Mouse (Mus musculus) embryo, embryonic 11.5 days (tissue): Measurements from ENCODE around the gene Cpsf4l.
A peak's percentile ranks its signal among the peaks of the same experiment; 100 is the strongest.
"Not testable (repeated sequence)": the region's sequence is repeated elsewhere in the genome, so short reads cannot be mapped to it uniquely, and the experiment has no call there.

Experiments used
- DNase-seq: peaks from one replicate; pipeline ENCODE4 v3.0.0-alpha.2; 2012; ENCODE audit warnings: low read depth, low spot score

Cpsf4l gene

DNA sequence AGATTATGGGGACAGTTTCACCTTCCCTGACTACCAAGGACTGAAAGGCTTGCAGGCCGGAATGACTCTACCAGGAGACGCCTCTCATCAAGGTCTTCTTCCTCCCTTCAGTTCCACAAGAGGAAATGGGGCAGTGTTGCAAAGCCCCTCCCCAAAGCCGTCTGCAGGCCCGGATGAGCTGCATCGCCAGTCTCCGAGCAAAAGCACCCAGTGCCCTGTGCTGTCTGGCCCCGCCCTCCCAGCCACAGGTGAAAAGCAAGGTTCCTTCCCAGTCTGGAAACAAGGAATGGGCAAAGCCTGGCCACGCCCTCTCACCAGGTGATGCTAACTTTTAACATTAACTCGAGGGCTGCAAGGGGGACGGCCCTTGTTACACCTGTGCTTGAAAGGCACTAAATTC is 43.2 kb downstream of the Cpsf4l start:
- DNase-seq: no peak

DNA sequence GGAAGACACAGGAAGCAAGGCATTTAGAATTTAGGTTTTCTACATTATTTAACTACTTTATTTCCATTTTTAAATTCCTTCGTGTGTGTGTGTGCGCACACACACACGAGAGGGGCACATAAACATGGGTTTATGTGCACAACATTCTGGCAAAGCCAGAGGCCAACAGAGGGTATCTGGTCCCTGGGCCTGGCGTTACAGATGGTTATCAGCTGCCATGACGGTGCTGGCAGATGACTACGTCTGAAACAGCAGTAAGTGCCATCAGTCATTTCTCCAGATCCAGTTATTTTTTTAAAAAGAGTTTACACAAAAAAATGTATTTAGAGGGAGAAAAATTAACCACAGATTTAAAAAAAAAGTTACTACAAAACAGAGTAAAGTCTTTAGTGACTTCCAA is 43.6 kb downstream of the Cpsf4l start:
- DNase-seq: no peak

GRCm38 (mm10) chr11:113664279-113664678 is 45.5 kb downstream of the Cpsf4l start:
- DNase-seq: no peak

DNA sequence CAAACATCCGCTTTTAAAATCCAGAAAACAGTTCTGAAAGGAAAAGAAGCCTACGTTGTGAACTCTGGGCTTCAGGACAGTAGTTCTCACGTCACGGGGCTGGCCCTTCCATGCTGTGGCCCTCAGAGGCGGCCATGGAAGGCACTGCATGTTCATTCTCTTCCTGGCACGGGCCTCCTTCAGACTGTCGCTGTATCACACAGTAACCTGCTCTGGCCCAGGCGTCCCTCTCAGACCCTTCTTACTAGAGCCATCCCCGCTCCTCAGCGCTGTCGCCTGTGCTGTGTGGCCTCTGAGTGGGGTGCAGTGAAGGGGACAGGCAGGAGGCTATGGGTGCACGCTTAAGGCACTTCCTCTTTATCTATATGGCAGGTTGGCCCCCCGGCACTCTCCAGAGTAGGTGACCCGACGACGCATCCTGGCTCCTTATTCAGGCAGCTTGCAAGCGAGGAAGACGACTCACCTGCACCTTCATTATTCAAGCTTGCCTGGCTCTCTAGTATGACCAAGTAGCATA is 47.9 kb downstream of the Cpsf4l start:
- no peak for DNase-seq

- no peak for DNase-seq
Measured at GRCm38 (mm10) chr11:113660940-113661339, 48.9 kb downstream of the Cpsf4l start.

DNA sequence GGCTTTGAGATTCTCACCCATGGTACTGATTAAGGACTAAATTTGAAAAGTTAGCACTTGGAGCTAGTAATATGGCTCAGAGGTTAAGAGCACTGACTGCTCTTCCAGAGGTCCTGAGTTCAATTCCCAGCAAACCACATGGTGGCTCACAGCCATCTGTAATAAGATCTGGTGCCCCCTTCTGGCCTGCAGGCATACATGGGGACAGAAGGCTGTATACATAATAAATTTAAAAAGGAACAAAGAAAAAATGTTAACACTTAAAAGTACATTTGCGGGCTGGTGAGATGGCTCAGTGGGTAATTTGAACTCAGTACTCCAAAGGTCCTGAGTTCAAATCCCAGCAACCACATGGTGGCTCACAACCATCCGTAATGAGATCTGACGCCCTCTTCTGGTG is 49.6 kb downstream of the Cpsf4l start:
- DNase-seq: not testable (repeated sequence)

DNA sequence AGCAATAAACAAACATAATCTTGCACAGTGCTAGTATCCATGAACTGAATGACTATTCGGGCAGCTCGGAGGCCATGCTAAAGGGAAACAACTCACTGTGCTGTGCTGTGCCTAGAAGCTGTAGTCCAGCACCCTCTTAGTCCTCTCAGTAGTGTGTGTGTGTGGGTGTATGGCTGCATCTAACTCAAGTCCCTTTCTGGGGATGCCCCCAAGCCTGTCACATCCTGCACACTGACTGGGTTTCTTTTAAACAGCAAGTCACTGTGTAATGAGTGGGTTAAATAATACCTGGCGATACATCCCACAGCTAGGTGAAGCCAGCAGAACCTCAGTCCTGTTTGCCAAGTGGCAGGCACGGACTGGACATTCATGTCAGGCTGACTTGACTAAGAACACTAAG is 51.1 kb downstream of the Cpsf4l start:
- DNase-seq: no peak

DNA sequence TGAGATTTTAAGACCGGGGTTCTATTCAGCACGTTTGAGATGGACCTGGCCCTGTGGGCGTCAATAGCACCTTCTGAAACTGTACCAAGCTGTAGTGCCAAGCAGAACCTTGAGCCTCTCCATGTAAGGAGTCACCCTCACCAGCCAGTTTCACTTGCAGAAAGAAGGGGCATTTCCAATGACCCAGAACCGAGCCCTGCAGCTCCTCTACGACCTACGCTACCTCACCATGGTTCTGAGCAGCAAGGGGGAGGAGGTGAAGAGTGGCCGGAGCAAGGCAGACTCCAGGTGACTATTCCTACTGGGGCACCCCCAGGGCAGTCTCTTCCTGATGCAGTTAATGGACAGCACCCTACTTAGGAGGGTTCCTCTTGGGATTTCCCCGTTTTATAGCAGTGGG is 51.5 kb downstream of the Cpsf4l start:
- no peak for DNase-seq

DNA sequence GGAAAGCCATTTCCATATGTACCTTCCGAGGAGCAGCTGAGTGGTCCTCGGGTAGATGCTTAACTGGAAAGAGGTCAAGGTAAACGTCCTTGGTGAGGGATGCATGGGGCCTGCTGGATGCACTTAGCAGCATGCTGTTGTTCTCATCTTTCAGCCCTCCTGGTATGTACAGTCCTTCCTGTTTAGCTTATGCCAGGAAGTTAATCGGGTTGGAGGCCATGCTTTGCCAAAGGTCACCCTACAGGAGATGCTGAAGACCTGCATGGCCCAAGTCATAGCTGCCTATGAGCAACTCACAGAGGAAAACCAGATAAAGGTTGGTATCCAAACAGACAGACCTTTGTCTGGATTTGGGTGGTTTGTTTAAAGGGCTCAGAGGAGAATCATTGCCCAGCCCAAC is 52.6 kb downstream of the Cpsf4l start:
- no peak for DNase-seq

- DNase-seq: no peak
Measured at GRCm38 (mm10) chr11:113656511-113656932, 53.3 kb downstream of the Cpsf4l start.

DNA sequence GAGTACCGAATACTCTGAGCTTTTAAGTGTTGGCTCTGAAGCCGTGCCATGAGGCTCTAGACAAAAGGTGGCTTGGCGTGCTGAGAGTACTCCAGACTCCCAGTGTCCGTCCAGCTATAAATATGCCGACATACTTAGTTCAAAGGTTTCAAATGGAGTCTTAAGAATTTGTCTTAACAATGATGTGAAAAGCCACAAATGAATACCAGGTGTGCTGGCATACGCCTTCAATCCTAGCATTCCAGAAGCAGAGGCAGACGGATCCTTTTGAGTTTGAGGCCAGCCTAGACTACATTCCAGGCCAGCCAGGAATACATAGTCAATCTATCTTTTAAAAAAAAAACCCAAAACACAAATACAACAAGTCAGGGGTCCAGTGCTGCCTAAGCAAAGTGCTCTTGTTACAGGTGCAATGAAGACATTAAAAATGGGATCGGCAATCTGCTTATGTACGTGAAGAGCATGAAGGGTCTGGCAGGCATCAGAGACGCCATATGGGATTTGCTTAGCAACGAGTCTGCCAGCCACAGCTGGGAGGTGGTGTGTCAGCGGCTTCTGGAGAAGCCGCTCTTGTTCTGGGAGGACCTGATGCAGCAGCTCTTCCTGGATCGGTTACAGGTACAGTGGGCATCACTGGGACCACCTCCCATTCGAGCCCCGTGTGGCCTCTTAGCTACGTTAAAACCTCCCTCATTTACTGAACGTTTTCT is 55.1 kb downstream of the Cpsf4l start:
- DNase-seq: no peak

GRCm38 (mm10) chr11:113654105-113654504 is 55.7 kb downstream of the Cpsf4l start:
- no peak for DNase-seq

GRCm38 (mm10) chr11:113652516-113652915 is 57.3 kb downstream of the Cpsf4l start:
- DNase-seq: no peak

- DNase-seq: no peak
Measured at GRCm38 (mm10) chr11:113651907-113652273, 57.9 kb downstream of the Cpsf4l start.

DNA sequence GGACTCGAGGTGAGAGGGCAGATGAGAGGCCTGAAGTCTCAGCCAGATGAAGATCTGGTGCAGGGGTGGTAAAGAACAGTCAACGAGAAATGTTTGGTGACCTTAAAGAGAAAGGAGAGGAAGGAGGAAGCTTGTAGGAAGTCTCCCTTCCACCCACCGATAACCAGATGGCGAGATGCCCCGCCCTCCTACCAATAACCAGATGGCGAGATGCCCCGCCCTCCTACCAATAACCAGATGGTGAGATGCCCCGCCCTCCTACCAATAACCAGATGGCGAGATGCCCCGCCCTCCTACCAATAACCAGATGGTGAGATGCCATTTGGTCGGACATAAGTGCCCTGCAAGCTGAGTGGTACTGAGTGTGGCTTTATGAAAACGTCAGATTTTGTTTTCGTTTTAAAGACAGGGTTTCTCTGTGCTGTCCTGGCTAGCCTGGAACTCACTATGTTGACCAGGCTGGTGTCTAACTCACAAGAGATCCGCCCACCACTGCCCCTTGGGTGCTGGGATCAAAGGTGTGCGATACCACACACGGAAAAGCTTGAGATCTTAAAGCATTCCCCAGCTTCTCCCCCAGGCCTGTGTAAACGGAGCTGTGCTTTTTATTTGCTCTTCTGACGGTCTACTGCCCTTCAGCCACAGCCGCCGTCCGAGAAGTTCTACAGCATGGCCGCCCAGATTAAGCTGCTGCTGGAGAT is 58.5 kb downstream of the Cpsf4l start:
- DNase-seq: no peak

- peak; percentile 60 for DNase-seq
Measured at GRCm38 (mm10) chr11:113649353-113650210, 60.2 kb downstream of the Cpsf4l start, which contains the start of gene Slc39a11. Gene Slc39a11 (minus strand): TSS chr11:113650079.

- DNase-seq: no peak
Measured at GRCm38 (mm10) chr11:113648690-113649352, 61.0 kb downstream of the Cpsf4l start, which contains the start of gene Cog1. Gene Cog1 (plus strand): TSS chr11:113649169.
